Mouse (Mus musculus): ENCODE measurements at regions not wholly inside any gene's neighbourhood (a gene's known extent, or its start where the extent isn't known, plus 50 kb on each side); places are given as distances from the start of the nearest gene placed in this dataset.

DNA sequence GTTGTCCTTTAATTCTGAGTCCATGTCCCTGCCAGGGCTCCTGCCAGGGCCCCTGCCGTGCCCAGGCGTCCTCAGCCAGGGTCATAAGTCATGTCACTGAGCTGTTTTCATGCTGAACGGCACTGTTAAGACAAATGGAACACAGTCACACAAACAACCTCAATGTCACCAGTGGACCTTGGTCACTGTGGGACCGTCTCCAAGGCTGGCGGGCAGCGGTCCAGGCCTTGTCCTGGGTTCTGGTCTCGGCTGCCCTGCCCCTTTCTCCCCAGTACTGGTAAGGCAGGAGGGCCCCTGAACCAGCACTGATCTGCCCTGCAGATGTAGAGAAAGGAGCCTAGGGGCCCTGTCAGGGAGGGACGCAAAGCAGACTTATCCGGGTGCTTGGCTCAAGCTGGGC is 79.3 kb upstream of the Ptpn1 start:
- Histone ChIP-seq H3K9ac (ENCODE audit: low read depth, poor library complexity, severe bottlenecking) (no peak overlapping the region), H3K27ac (ENCODE audit: insufficient read depth, low read length) (no peak overlapping the region), H3K36me3 (ENCODE audit: control insufficient read depth, insufficient read depth, low read length, poor library complexity, severe bottlenecking) (no peaks in the 10 kb centered on the region), H3K4me3 (ENCODE audit: low read depth, low read length) (no peak overlapping the region), H3K9me3 (replicated peaks; ENCODE audit: control insufficient read depth, insufficient read depth, low read length, poor library complexity, severe bottlenecking) (no peaks in the 10 kb centered on the region), H3K4me1 (ENCODE audit: control insufficient read depth, insufficient read depth, low read length) (no peaks in the 10 kb centered on the region), H3K27me3 (ENCODE audit: control insufficient read depth, insufficient read depth, low read length, poor library complexity, severe bottlenecking) (no peaks in the 10 kb centered on the region)
- no peak for TF ChIP-seq POLR2A (IDR thresholded peaks at IDR 0.05; ENCODE audit: insufficient read depth, low read length)
- no peak for TF ChIP-seq CTCF (IDR thresholded peaks at IDR 0.05; ENCODE audit: low read depth, low read length)

- Histone ChIP-seq H3K9me3 (replicated peaks; ENCODE audit: control insufficient read depth, insufficient read depth, low read length, poor library complexity, severe bottlenecking) (no peaks in the 10 kb centered on the region), H3K27me3 (ENCODE audit: control insufficient read depth, insufficient read depth, low read length, poor library complexity, severe bottlenecking) (no peaks in the 10 kb centered on the region), H3K36me3 (ENCODE audit: control insufficient read depth, insufficient read depth, low read length, poor library complexity, severe bottlenecking) (no peaks in the 10 kb centered on the region), H3K4me3 (ENCODE audit: low read depth, low read length) (no peak overlapping the region), H3K9ac (ENCODE audit: low read depth, poor library complexity, severe bottlenecking) (no peak overlapping the region), H3K4me1 (ENCODE audit: control insufficient read depth, insufficient read depth, low read length) (no peaks in the 10 kb centered on the region), H3K27ac (ENCODE audit: insufficient read depth, low read length) (no peak overlapping the region)
- TF ChIP-seq EP300 (IDR thresholded peaks at IDR 0.05; ENCODE audit: insufficient read depth, low read depth, low read length) (no peak), POLR2A (IDR thresholded peaks at IDR 0.05; ENCODE audit: insufficient read depth, low read length) (no peak), CTCF (IDR thresholded peaks at IDR 0.05; ENCODE audit: low read depth, low read length) (no peak)
Observed at GRCm38 (mm10) chr2:167851216-167851896, 80.5 kb upstream of the Ptpn1 start.

- Histone ChIP-seq H3K9me3 (replicated peaks; ENCODE audit: control insufficient read depth, insufficient read depth, low read length, poor library complexity, severe bottlenecking) (no peaks in the 10 kb centered on the region), H3K27me3 (ENCODE audit: control insufficient read depth, insufficient read depth, low read length, poor library complexity, severe bottlenecking) (no peaks in the 10 kb centered on the region), H3K36me3 (ENCODE audit: control insufficient read depth, insufficient read depth, low read length, poor library complexity, severe bottlenecking) (no peaks in the 10 kb centered on the region), H3K4me1 (ENCODE audit: control insufficient read depth, insufficient read depth, low read length) (no peaks in the 10 kb centered on the region), H3K9ac (ENCODE audit: low read depth, poor library complexity, severe bottlenecking) (no peak overlapping the region), H3K27ac (ENCODE audit: insufficient read depth, low read length) (no peak overlapping the region), H3K4me3 (ENCODE audit: low read depth, low read length) (no peak overlapping the region)
- TF ChIP-seq EP300 (IDR thresholded peaks at IDR 0.05; ENCODE audit: insufficient read depth, low read depth, low read length) (no peak), CTCF (IDR thresholded peaks at IDR 0.05; ENCODE audit: low read depth, low read length) (no peak)
Observed at GRCm38 (mm10) chr2:167849999-167850552, 81.8 kb upstream of the Ptpn1 start.

DNA sequence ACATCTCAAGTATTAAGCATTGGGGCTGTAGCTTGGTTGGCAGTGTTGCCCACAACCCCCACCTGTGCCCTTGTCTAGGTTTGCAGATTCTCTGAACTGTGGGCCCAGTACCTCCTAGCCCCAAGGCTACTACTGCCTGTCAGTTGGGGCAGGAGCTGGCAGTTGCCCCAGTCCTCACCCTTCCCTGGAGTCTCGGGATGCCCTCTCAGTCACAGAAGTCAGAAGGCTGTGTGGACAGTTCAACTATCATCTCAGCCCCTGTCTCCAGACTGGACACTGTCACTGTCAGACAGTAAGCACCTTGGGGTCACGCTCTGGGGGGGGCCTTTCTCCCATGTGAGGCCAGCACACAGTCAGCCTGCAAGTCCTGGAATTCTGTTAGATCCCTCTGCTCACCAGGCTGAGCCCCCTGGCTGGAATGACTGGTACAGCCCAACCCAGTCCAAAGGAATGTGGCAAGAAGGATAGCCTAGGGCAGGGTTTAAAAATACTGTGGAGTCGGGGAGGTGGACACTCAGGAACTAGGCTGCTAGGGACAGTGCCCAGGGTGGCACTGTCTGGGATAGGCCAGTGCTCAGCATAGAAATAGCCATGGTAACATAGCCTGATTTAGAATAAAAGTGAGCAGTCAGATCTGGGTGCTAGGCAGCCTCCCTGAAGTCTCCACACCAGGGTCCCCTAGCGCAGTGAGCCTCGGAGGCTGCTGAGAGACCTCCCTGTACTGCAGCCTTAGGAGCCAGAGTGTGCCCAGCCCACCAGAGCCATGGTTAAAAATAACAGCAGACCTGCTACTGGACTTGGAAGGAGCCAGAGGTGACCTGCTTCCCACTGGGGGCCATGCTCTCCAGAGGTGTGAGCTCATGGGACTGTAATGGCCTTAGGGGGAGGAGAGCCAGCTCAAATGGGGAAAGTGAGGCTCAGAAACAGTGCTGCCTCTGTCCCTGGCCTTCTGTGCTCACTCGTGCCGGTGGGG is 83.1 kb upstream of the Ptpn1 start:
- Histone ChIP-seq H3K9ac (ENCODE audit: low read depth, poor library complexity, severe bottlenecking) (no peak overlapping the region), H3K27me3 (ENCODE audit: control insufficient read depth, insufficient read depth, low read length, poor library complexity, severe bottlenecking) (no peaks in the 10 kb centered on the region), H3K27ac (ENCODE audit: insufficient read depth, low read length) (no peak overlapping the region), H3K4me3 (ENCODE audit: low read depth, low read length) (no peak overlapping the region), H3K9me3 (replicated peaks; ENCODE audit: control insufficient read depth, insufficient read depth, low read length, poor library complexity, severe bottlenecking) (no peaks in the 10 kb centered on the region), H3K36me3 (ENCODE audit: control insufficient read depth, insufficient read depth, low read length, poor library complexity, severe bottlenecking) (no peaks in the 10 kb centered on the region), H3K4me1 (ENCODE audit: control insufficient read depth, insufficient read depth, low read length) (no peaks in the 10 kb centered on the region)
- TF ChIP-seq POLR2A (IDR thresholded peaks at IDR 0.05; ENCODE audit: insufficient read depth, low read length) (no peak), EP300 (IDR thresholded peaks at IDR 0.05; ENCODE audit: insufficient read depth, low read depth, low read length) (no peak), CTCF (IDR thresholded peaks at IDR 0.05; ENCODE audit: low read depth, low read length) (no peak)

DNA sequence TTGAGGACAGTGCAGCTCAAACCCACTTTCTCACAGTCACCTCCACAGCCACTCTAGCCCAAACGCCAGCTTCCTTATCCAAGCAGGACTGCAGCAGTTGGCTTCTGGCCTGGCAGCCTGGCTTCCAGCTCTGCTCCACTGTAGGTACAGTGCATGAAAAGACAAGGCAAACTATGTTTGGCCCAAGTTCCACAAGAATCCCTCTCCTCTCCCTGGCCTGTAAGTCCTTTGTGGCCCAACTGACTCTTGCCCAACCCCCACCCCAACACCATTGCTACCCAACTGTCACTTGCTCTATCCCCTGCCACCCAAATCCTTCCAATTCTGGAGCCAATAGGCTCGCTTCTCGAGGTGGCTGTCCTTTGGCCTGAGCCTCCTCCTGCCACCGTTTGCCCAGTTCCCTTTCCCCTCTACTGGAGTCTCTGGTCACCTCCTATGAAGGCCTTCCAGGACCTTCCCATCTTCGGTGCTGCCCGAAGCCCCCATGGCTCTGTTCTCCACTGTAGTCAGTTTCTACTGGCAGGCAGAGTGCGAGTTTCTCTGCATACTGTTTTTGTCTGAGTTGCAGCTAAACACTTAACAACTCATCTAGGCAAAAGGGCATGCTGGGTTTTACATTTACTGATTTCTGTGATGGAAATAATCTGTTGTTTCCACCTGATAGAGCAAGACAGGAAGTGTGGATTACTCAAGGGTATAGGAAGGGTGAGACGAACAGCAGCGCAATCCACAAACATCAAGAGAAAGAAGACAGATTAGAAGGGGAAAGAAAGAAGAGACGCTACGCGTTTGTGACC is 84.4 kb upstream of the Ptpn1 start:
- no peaks in the 10 kb centered on the region for H3K4me1 ChIP-seq (ENCODE audit: control insufficient read depth, insufficient read depth, low read length)

More for the DNA sequence above, 84.4 kb upstream of the Ptpn1 start:
- H3K36me3 ChIP-seq (ENCODE audit: control insufficient read depth, insufficient read depth, low read length, poor library complexity, severe bottlenecking) = no peaks in the 10 kb centered on the region
- TF ChIP-seq CTCF (IDR thresholded peaks at IDR 0.05; ENCODE audit: low read depth, low read length) (no peak), POLR2A (IDR thresholded peaks at IDR 0.05; ENCODE audit: insufficient read depth, low read length) (no peak), EP300 (IDR thresholded peaks at IDR 0.05; ENCODE audit: insufficient read depth, low read depth, low read length) (no peak)
- no peaks in the 10 kb centered on the region for H3K9me3 ChIP-seq (replicated peaks; ENCODE audit: control insufficient read depth, insufficient read depth, low read length, poor library complexity, severe bottlenecking)
- H3K27me3 ChIP-seq (ENCODE audit: control insufficient read depth, insufficient read depth, low read length, poor library complexity, severe bottlenecking) = no peaks in the 10 kb centered on the region
- no peak overlapping the region for H3K9ac ChIP-seq (ENCODE audit: low read depth, poor library complexity, severe bottlenecking)
- H3K27ac ChIP-seq (ENCODE audit: insufficient read depth, low read length) = no peak overlapping the region
- H3K4me3 ChIP-seq (ENCODE audit: low read depth, low read length) = no peak overlapping the region
